Mouse (Mus musculus) adrenal gland, postnatal 25 days (tissue): Measurements from ENCODE around the gene Xpnpep3. TPM values are rescaled to one million over a fixed set of nuclear protein-coding genes. Genes with fewer than 3 reads are reported as not detected.

ENCODE experiments used
- DNase-seq: peaks from one replicate; pipeline ENCODE4 v3.0.0; 2021; ENCODE audit warnings: mixed read lengths
- long read RNA-seq: library from polyadenylated mRNA; stranded (forward); transcript quantifications from one replicate; pipeline ENCODE4 v2.0.0, GENCODE M21; 2021
- total RNA-seq: library from RNA; stranded (reverse); gene quantifications from 2 replicates; pipeline ENCODE4 v1.2.3, GENCODE M21; 2021

Xpnpep3 gene
- total RNA-seq, result 19.4 and 26.1 TPM in 2 replicates
- long read RNA-seq, full-length matches to known transcripts, result 3 of 15 reads
- long read RNA-seq, partial matches to known transcripts, result 0 of 15 reads
- long read RNA-seq, other reads (novel, unspliced or antisense), result 12 of 15 reads

DNA sequence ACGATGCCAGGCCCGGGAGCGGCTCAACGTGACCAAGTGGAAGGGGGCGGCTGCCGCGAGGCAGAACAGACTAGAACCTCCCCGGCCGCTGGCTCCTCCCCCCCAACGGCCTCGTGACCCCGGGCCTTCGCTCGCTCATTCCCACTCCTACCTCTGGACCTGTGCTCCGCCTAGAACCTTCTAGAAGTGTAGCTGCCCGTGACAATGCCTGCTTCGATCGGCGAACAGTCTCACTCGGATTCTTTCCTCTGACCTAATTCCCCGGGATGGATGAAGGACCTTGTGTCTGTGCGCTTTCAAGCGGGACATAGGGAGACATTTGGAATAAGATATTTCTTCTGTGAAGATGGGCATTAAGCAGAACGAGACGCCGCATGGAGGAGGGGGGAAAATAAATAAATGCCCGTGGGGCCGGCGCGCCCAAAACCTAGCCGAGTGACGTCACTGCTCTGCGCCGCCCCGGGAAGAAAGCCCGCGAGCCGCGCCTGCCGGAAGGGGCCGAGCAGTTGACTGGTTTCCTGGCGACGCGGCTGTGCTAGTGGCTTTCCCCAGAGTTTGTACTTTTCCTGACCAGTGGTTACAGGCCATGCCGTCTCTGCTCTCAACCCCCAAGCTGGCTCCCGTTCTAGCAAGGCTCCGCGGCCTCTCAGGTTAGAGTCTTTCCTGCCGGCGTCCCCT lies at the start of gene Xpnpep3, which contains the start of gene St13:
Gene Xpnpep3 (plus strand): TSS at position 501 of the 678 bp plus-strand sequence.
Gene St13 (minus strand): TSS at position 440 of the 678 bp plus-strand sequence.
- peak; percentile 99 for DNase-seq

DNA sequence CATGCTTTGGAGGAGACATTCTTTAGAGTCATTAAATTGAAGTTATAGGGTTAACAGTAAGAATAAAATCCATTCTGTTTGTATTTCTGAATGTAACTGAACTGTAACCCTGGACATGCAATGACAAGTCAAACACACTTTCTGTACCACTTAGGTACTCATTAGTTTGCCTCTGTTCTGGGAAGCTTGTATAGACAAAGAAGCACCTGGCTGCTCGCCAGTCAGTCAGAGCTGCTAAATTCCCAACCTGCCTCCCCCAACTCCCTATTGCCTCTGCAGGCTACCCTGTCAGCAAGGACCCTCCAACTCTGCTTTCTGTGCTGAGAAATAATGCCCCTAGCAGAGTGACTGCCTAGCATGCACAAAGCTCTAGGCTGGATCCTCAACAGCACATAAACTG lies 49.5 kb upstream of the Xpnpep3 start:
- DNase-seq, result no peak

DNA sequence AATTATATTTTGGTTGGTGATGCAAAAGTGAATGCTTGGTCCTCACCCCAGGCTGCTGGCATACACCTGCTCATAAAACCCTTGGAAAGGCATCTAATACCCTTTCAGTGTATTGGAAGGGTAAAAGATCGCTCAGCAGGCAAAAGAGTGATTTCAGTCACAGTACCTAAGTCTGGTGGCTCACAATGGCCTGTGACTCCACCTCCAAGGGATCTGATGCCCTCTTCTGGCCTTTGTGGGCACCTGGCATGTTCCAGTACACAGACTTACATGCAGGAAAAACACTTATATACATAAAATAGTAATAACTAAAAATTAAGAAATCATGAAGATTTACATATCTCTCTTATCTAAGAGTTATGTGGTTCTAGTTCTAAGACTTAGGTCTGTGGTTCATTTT lies 47.3 kb upstream of the Xpnpep3 start:
- no peak for DNase-seq

DNA sequence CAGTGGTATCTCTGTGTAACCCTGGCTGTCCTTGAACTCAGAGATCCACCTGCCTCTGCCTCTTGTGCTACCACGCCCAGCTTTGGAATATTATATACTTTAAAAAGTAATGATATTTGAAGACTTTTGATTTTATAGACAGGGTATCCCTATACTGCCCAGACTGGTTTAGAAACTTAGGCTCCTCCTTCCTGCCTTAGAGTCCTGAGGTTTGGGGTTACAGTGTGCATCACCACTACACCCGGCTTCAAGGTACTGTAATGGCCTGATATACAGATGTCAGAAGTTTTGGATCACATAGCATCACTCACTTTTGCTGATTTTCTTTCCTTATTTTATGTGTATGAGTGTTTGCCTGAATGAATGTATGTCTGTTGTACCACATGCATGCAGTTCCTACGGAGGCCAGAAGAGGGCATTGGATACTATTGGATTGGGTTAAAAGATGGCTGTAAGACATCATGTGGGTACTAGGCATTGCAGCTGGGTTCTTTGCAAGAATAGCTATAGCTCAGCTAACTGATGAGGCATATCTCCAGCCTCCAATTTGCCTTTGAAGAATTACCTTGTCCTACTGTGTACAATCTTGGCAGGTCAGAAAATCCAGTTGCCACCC lies 44.7 kb upstream of the Xpnpep3 start:
- peak; percentile 60 for DNase-seq

DNA sequence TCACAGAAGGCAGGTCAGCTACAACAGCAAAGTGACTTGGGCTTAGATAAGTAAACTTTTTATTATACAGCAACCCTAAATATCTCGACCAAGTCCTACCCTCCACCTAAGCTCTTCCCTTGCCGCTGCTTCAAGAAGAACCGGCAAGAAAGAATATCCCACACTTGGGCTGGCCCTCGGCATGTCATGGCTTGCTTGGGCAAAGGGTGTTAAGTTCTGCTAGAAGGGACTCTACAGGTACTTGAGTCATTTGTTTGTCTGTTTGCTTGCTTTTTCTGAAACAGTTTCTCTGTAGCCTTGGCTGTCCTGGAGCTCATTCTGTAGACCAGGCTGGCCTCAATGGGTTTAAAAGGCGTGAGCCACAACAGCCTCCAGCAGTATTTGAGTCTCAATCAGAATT lies 43.0 kb upstream of the Xpnpep3 start:
- DNase-seq, result no peak

DNA sequence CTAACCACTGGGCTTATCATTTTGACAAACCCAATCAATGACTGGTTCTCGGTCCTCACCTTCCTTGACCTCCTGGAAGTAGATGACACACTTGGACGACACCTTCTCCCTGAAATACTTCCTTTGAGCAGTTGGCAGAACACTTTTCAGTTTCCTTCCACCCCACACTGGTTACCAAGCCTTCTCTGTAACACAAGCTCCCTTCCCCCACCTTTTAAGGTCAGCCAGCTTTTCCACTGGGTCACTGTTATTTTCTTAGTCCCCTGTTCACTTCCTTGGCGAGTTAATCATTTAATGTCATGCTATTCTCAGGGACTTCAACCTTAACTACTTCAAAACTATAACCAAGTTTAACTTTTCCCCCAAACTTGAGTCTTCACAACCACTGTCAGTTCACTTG lies 41.0 kb upstream of the Xpnpep3 start:
- no peak for DNase-seq

DNA sequence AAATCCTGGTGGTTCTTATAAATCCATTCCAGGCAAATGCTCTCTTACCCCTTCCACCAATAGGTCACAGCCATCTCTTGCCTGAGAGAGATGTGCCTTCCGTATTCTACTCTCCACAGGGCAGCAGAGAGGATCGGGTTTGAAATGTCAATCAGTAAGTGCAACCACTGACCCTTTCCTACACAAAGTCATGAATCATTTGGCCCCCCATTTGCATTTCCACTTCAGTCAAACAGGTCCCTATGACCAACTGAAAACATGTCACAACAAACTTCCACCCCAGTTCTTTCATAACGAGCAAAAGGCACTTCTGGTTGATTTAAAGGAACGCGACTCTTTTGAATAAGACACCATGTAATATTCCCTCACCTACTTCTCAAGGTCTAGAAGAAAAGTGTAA lies 40.5 kb upstream of the Xpnpep3 start:
- DNase-seq, result no peak

DNA sequence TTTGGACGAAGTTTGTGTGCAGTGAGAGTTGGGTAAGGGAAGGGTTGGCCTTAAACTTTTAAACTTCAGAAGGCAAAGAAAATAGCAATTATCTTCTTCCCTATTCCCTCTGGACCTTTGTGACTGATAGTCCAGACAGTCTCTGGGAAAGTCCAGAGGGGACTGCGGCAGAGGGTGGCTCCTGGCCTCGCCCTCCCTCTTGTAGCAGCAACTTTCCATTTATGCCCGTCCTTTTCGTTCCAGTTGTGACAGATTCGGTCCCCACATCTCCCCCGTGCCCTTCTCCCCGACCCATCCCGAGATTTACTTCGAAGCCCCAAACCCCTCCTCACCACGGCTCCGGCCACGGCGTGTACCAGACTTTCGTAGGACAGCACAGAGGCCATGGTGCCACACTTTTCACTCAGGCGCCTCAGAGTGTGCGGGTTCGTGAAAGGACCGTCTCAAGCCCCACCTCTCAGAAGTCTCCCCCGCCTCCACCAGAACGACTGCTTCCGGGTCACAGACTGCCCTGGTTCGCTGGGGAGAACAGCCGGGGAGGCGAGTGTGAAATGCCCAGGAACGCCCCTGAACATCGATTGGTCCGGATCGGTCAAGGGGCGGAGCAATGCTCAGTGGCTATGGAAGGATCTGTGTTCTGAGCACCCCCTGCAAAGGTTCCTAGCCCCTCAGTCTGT lies 39.5 kb upstream of the Xpnpep3 start, which contains the start of gene Slc25a17:
Gene Slc25a17 (minus strand): TSS at position 468 of the 677 bp plus-strand sequence.
- DNase-seq, result peak; percentile 94

DNA sequence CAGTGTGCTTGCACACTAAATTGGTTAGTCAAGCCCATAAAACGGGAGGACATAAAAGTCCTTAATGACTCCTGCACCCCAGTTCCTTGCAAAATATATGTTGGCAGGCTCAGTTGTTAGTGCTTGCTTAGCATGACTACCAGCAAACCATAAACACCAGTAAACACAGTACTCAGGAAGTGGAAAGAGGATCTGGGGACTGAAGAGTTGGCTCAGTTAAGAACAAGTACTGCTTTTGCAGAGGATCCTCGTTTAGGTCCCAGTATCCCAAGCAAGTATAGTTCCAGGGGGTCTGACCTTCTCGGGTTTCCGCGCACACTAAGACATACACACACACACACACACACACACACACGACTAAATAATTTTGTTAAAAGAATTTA lies 38.9 kb upstream of the Xpnpep3 start:
- no peak for DNase-seq

DNA sequence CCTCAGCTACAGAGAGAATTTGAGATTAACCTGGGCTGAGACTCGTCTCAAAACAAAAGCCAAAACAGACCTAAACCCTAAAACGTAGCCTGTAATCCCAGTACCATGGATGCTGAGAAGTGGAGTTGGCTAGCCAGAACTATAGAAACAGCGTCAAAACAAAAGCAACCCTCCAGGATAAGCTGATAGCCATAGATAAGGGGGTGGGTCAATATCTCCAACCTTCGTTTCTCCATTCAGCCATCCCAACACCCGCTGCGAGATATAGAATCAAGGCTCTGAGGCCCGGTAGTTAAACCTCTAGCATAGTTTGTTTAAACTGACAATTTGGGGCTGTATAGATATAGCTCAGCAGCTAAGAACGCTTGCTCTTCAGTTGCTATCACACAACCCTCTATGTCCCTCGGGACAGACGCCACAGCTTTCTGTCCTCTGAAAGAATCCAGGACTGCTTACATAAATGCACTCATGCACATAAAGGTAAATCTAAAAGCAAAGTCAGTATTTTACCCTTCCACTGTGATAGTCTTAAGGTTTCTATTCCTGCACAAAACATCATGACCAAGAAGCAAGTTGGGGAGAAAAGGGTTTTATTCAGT lies 38.4 kb upstream of the Xpnpep3 start:
- no peak for DNase-seq

DNA sequence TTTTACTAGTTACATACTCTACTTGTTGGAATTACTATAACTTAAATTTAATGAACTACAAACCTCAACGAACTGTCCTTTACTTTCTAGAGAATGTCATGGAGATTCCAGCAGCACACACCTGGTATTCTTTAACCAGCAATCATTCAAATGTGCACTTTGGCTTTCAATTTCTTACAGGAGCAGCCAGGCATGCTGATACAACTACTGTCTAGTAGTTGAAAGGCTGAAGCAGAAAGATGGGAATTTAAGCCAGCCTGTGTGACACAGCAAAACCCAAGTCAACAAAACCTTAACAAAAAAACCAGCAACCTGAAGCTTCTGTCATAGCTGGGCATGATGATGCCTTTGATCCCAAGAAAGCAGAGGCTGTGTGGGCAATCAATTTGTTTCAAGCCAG lies 37.4 kb upstream of the Xpnpep3 start:
- no peak for DNase-seq

DNA sequence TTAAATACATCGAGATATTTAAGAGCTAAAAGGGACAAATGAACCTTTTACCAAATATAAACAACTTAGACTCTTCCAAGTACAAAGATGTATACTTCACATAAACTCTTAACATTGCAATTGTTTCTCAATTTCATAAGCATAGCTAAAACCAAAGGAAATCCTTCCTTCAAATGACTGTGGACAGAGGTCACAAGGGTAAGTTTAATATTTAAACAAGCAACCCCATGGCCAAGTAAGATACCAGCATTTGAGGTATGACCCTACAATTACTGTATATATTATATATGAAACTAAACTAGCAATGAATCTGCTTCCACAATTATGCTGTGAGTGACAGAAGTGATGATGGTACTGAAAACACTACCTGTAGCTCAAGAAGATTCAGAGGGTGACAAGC lies 35.7 kb upstream of the Xpnpep3 start:
- DNase-seq, result no peak

DNA sequence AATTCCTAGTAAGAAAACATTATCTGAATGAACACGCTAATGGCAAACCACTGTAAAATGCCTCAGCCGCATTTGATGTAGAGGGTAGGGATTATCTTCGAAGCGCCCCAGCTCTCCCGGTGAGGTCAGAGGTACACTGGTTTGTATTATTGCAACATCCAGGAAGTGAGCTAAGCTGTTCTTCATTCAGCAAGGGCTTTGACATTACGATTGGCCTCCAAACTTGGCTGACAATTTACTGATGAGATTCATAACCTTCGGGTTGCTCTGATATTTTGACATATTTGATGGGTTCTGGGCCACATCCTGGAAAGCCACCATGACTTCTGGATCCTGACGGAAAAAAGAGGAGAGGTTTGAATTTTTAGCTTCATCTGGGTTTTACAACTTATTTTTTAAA lies 34.7 kb upstream of the Xpnpep3 start:
- DNase-seq, result peak; percentile 27

DNA sequence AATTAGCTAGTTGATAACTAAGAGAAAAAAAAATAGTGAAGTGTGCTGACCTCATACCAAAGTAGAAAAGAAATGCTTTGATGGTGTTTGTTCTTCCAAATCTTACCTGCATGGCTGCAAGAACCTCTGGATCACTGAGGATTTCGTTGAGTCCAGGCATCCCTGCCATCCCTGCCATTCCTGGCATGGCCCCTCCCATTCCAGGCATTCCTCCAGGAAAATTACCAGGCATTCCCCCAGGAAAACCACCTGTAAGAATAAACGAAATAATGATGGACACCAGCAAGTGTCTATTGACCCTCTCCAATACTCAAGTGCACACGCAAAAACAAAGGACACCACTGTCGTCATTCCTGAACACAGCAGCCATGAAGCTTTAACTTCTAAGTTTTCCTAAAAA lies 33.7 kb upstream of the Xpnpep3 start:
- DNase-seq, result no peak

DNA sequence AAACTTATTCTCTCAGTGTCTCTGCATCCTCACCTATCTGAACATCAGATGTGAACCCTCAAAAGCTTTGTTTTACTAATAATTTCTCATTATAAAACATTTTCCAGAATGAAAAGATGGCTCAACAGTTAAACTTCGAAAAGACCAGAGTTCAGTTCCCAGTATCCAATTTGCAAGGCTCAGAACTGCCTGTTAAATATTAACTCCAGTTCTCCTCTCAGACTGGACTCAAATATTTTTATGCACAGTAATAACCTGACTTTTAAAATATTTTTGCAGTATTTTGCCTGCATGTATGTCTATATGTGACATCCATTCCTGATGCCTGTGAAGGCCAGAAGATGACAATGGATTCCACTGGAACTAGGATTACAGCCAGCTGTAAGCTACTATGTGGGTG lies 31.3 kb upstream of the Xpnpep3 start:
- DNase-seq, result no peak

DNA sequence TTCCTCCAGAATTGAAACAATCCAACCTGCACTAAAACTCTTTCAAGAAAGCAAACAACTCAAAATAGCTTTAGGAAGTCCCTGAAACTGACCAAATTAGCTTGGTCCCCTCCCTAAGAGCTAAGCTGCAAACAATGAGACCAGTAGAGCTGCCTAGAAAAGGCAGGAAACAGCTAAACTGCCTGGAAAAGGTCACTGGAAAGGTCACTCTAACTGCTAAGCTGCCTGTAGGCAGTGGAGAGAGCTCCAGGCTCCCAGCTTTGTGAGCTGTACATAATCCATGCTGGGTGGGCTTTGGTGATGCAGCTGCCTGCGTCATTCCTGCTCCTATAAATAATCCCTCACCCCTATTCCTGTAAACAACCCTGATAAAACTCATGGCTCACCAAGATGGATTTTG lies 29.6 kb upstream of the Xpnpep3 start:
- DNase-seq, result no peak

DNA sequence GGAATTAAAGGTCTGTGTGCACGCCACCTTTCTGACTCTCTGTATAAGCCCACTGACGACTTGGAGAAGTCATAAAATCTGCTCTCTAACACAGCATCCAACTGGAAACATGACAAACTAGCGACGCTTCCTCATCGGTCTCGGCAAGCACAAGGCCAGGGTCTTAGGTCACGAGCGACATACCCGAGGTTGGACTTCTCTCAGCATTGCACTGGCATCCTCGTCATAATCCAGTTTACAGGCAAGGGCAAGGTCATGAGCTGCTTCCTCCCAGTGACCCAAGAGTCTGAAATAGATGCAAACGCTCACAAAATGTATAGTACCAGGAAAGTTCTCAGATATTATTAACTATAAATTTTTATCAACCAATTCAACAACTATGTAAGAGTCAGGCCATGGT lies 25.3 kb upstream of the Xpnpep3 start:
- DNase-seq, result no peak

DNA sequence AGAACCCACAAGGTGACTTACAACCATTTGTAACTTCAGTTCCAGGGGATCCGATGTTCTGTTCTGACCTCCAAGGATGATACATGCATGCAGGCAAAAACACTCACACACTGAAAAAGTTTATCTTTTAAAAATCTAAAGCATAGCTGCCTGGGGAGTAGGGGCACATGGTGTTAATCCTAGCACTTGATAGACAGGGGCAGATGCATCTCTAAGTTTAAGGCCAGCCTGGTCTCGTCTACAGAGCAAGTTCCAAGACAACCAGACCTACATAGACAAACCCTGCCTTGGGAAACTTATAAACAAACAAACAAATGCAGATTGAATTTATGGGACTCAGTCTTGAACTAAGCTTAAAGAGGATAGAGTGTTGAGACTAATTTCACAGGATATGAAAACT lies 21.1 kb upstream of the Xpnpep3 start:
- DNase-seq, result no peak

DNA sequence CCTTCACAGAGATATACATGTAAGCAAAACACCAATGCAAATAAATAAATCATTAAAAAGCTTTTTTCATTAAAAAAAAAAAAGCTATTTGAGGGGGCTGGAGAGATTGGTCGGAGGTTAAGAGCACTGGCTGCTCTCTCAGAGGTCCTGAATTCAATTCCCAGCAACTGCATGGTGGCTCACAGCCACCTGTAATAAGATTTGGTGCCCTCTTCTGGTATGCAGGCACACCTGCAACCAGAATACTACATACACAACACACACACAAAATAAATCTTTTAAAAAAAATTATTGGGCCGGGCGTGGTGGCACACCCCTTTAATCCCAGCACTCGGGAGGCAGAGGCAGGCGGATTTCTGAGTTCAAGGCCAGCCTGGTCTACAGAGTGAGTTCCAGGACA lies 13.6 kb upstream of the Xpnpep3 start:
- DNase-seq, result no peak

DNA sequence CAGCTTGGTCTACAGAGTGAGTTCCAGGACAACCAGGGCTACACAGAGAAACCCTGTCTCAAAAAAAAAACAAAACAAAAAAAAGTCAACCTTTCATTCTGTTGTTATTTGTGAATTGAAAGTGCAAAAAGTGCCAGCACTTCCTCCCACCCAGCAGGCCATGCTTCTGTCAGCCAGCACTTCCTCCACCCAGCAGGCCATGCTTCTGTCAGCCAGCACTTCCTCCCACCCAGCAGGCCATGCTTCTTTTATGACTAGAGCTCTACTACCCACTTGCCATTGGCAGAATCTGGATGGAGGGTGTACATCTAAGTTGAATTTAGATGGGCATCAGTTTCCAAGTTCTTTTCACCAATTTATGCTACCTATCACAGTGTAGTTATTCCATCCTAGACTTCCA lies 6.9 kb upstream of the Xpnpep3 start:
- peak; percentile 10 for DNase-seq

DNA sequence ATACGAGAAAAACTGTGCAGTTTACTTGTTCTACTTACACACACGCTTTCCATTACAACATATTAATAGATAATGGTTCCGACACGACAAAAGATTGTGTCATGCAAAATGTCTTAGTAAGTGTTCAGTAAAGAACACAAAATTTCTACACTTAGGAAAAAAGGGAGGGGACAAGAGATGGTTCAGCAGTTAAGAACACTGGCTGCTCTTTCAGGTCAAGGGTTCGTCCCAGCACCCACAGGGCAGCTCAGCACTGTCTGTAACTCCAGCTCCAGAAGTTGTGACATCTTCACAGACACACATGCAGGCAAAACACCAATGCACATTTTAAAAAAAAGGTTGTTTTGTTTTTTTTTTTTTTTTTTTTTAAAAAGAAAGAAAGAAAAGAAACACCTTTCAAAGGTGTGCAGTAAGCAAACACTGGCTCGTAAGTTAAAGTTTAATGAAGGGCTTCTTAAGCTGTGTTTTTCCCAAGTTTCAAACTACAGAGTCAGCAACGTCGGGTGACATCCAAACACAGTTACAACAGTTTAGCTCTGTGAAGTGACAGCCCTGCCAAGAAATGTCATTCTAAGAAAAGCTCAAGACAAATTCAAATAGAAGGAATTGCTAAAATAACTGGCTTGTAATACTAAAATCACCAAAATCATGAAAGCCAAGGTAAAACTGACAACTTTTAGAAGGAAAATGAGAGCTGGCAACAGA lies 5.6 kb upstream of the Xpnpep3 start:
- no peak for DNase-seq

DNA sequence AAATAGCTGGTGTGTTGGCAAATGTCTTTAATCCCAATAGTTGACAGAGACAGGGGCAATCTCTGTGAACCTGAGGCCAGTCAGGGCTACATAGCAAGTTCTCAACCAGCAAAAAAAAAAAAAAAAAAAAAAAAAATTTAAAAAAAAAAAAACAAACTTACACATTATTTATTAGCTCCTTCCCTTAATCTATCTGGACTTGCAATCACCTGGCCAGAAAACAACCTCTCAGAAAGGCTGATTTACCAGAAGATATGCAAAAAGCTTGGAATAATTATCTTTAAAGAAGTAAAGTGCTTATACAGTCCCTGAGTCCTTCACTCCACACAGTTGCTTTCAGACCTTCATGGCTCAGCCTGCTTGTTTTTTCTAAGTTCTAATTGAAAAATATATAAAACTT lies 1.7 kb upstream of the Xpnpep3 start:
- DNase-seq, result no peak

DNA sequence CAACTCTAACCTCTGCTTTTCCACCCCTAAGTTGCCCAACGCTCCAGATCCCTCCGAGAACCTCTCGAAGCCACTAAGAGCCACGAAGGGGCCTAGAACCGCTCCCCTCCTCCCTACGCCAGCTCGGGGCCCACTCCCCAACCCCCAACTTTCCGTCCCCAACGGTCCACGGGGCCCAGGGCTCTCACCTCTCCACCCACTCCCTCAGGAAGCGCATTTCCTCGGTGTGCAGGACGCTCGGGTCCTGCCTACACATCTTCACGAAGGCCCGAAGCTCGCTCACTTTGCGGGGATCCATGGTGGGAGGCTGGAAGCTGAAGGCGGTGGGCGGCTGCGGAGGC lies 671 bp upstream of the Xpnpep3 start:
- no peak for DNase-seq
